Mouse (Mus musculus) CH12.LX (cell line): ENCODE data around the gene Myh13. TPM values are rescaled to one million over a fixed set of nuclear protein-coding genes. Genes with fewer than 3 reads are reported as not detected.

ENCODE experiments used
- DNase-seq: peaks from one replicate; pipeline ENCODE4 v3.0.0-alpha.2; 2013; ENCODE audit errors: extremely low read depth
- H3K27ac ChIP-seq: 2 replicates; pipeline ENCODE4 v1.5.1; 2012; ENCODE audit warnings: low read depth, mild to moderate bottlenecking, control low read depth, moderate library complexity; ENCODE audit not compliant: insufficient read depth
- H3K27me3 ChIP-seq: replicated peaks from 2 replicates; pipeline ENCODE3; 2012; ENCODE audit warnings: inconsistent platforms
- H3K36me3 ChIP-seq, 2 experiments: replicated peaks in 1 of 2; 2 replicates each; pipeline versions ENCODE3 to v1.6.1; 2012; ENCODE audit warnings: inconsistent platforms in 1 of 2, low read length in 1 of 2, mild to moderate bottlenecking in 1 of 2, mixed read lengths in 1 of 2, moderate library complexity in 1 of 2; ENCODE audit not compliant: control insufficient read depth in 1 of 2, insufficient read depth in 1 of 2
- H3K4me1 ChIP-seq, 2 experiments: 2 replicates each; pipeline ENCODE4 v1.6.1; 2012; ENCODE audit warnings: inconsistent platforms in 1 of 2, moderate library complexity in 1 of 2; ENCODE audit not compliant: insufficient read depth in 2 of 2, control insufficient read depth in 1 of 2
- H3K4me2 ChIP-seq: 2 replicates; pipeline ENCODE4 v1.6.1; 2012; ENCODE audit warnings: low read depth, mild to moderate bottlenecking, control low read depth; ENCODE audit not compliant: poor library complexity, insufficient read depth, severe bottlenecking
- H3K4me3 ChIP-seq, 3 experiments: fragments of 150-350 bp in 1 of 3; sonication (generic) in 1 of 3; replicated peaks in 1 of 3; 2 replicates each; pipeline versions ENCODE3 to v1.5.1; 2011 to 2012; ENCODE audit warnings: low read depth in 2 of 3, low read length in 2 of 3, mild to moderate bottlenecking in 2 of 3, moderate library complexity in 2 of 3, control low read depth in 1 of 3, improper control_type of control experiment in 1 of 3, inconsistent platforms in 1 of 3, mixed read lengths in 1 of 3; ENCODE audit not compliant: poor library complexity in 1 of 3
- H3K79me2 ChIP-seq: replicated peaks from 2 replicates; pipeline ENCODE4 v1.6.1; 2012; ENCODE audit warnings: mild to moderate bottlenecking, moderate library complexity; ENCODE audit not compliant: control insufficient read depth, poor library complexity, insufficient read depth, severe bottlenecking; ENCODE audit errors: extremely low read depth
- H3K9ac ChIP-seq: 2 replicates; pipeline ENCODE4 v1.6.1; 2012; ENCODE audit warnings: low read depth, mild to moderate bottlenecking, control low read depth, moderate library complexity; ENCODE audit not compliant: insufficient read depth
- H3K9me3 ChIP-seq: replicated peaks from 2 replicates; pipeline ENCODE3; 2012; ENCODE audit warnings: low read length, inconsistent platforms, mixed read lengths
- CHD1 ChIP-seq: IDR thresholded peaks from 2 replicates; pipeline ENCODE4 v1.6.1; 2012; ENCODE audit warnings: low read depth, low read length, improper control_type of control experiment, inconsistent platforms
- CHD2 ChIP-seq: IDR thresholded peaks from 2 replicates; pipeline ENCODE4 v1.6.1; 2011; ENCODE audit warnings: low read length, improper control_type of control experiment
- CTCF ChIP-seq, 2 experiments: IDR thresholded peaks in 1 of 2; conservative IDR thresholded peaks in 1 of 2; 2 replicates each; pipeline ENCODE4 v1.5.1; 2011 to 2012; ENCODE audit warnings: low read depth in 2 of 2, low read length in 2 of 2, improper control_type of control experiment in 1 of 2, inconsistent platforms in 1 of 2, mild to moderate bottlenecking in 1 of 2, moderate library complexity in 1 of 2
- E2F4 ChIP-seq: IDR thresholded peaks from 2 replicates; pipeline ENCODE4 v1.6.1; 2011; ENCODE audit warnings: low read depth, low read length, improper control_type of control experiment; ENCODE audit not compliant: insufficient replicate concordance
- ELF1 ChIP-seq: IDR thresholded peaks from 2 replicates; pipeline ENCODE4 v1.6.1; 2014; ENCODE audit warnings: low read depth, mild to moderate bottlenecking, inconsistent platforms, low read length, improper control_type of control experiment
- EP300 ChIP-seq: IDR thresholded peaks from 2 replicates; pipeline ENCODE4 v1.6.1; 2011; ENCODE audit warnings: low read length, improper control_type of control experiment
- ETS1 ChIP-seq: conservative IDR thresholded peaks from 2 replicates; pipeline ENCODE4 v1.6.1; 2012; ENCODE audit warnings: low read depth, mild to moderate bottlenecking, inconsistent platforms, low read length, improper control_type of control experiment, moderate library complexity
- HCFC1 ChIP-seq: IDR thresholded peaks from 2 replicates; pipeline ENCODE4 v1.6.1; 2012; ENCODE audit warnings: low read depth, mild to moderate bottlenecking, inconsistent platforms, low read length, improper control_type of control experiment
- IRF4 ChIP-seq: IDR thresholded peaks from 2 replicates; pipeline ENCODE4 v1.6.1; 2014; ENCODE audit warnings: low read depth, mild to moderate bottlenecking, inconsistent platforms, low read length, improper control_type of control experiment
- JUN ChIP-seq: IDR thresholded peaks from 2 replicates; pipeline ENCODE4 v1.6.1; 2011; ENCODE audit warnings: low read depth, mild to moderate bottlenecking, low read length, improper control_type of control experiment, moderate library complexity; ENCODE audit not compliant: insufficient read depth
- JUND ChIP-seq: conservative IDR thresholded peaks from 2 replicates; pipeline ENCODE4 v1.6.1; 2011; ENCODE audit warnings: low read depth, low read length, improper control_type of control experiment
- MAX ChIP-seq: IDR thresholded peaks from 2 replicates; pipeline ENCODE4 v1.6.1; 2011; ENCODE audit warnings: low read length, improper control_type of control experiment
- MAZ ChIP-seq: IDR thresholded peaks from 2 replicates; pipeline ENCODE4 v1.6.1; 2012; ENCODE audit warnings: low read depth, mild to moderate bottlenecking, inconsistent platforms, low read length, improper control_type of control experiment, moderate library complexity
- MEF2A ChIP-seq: IDR thresholded peaks from 2 replicates; pipeline ENCODE4 v1.6.1; 2014; ENCODE audit warnings: low read depth, mild to moderate bottlenecking, inconsistent platforms, low read length, improper control_type of control experiment, borderline replicate concordance
- MXI1 ChIP-seq: IDR thresholded peaks from 2 replicates; pipeline ENCODE4 v1.6.1; 2011; ENCODE audit warnings: mild to moderate bottlenecking, low read depth, low read length, improper control_type of control experiment
- NELFE ChIP-seq: IDR thresholded peaks from 2 replicates; pipeline ENCODE4 v1.6.1; 2011; ENCODE audit warnings: low read depth, low read length, improper control_type of control experiment
- NRF1 ChIP-seq: IDR thresholded peaks from 2 replicates; pipeline ENCODE4 v1.6.1; 2014; ENCODE audit warnings: low read depth, mild to moderate bottlenecking, inconsistent platforms, low read length, improper control_type of control experiment, moderate library complexity
- PAX5 ChIP-seq: IDR thresholded peaks from 2 replicates; pipeline ENCODE4 v1.6.1; 2012; ENCODE audit warnings: low read length, inconsistent platforms, mixed read lengths
- POLR2A ChIP-seq: IDR thresholded peaks from 2 replicates; pipeline ENCODE4 v1.6.1; 2011; ENCODE audit warnings: low read depth, mild to moderate bottlenecking, improper control_type of control experiment, low read length
- RAD21 ChIP-seq: IDR thresholded peaks from 2 replicates; pipeline ENCODE4 v1.6.1; 2011; ENCODE audit warnings: low read depth, mild to moderate bottlenecking, low read length, improper control_type of control experiment, moderate library complexity
- SIN3A ChIP-seq: IDR thresholded peaks from 2 replicates; pipeline ENCODE4 v1.6.1; 2012; ENCODE audit warnings: low read length, improper control_type of control experiment, inconsistent platforms
- SMC3 ChIP-seq: IDR thresholded peaks from 2 replicates; pipeline ENCODE4 v1.6.1; 2011; ENCODE audit warnings: low read depth, low read length, improper control_type of control experiment
- TCF12 ChIP-seq: IDR thresholded peaks from 2 replicates; pipeline ENCODE4 v1.6.1; 2014; ENCODE audit warnings: low read depth, mild to moderate bottlenecking, inconsistent platforms, low read length, improper control_type of control experiment
- USF2 ChIP-seq: conservative IDR thresholded peaks from 2 replicates; pipeline ENCODE4 v1.6.1; 2011; ENCODE audit warnings: low read depth, low read length, improper control_type of control experiment
- ZC3H11A ChIP-seq: IDR thresholded peaks from 2 replicates; pipeline ENCODE4 v1.6.1; 2012; ENCODE audit warnings: low read depth, mild to moderate bottlenecking, inconsistent platforms, low read length, improper control_type of control experiment
- ZMIZ1 ChIP-seq: IDR thresholded peaks from 2 replicates; pipeline ENCODE4 v1.6.1; 2012; ENCODE audit warnings: low read depth, mild to moderate bottlenecking, inconsistent platforms, low read length, improper control_type of control experiment
- dilution Hi-C: fragments of 300-500 bp; cut with MboI; formaldehyde crosslinking; loops from 2 replicates; pipeline ENCODE4 v1.14.3; 2020; ENCODE audit warnings: low sequenced_read_pairs; ENCODE audit not compliant: extremely low pct_unique_long_range_greater_than_20kb, extremely low pct_ligation_motif_present
- in situ Hi-C: fragments of 300-500 bp; cut with MboI; formaldehyde crosslinking; loops from 3 replicates; pipeline ENCODE4 v1.14.3; 2019; ENCODE audit warnings: low sequenced_read_pairs, low pct_ligation_motif_present, low pct_unique_long_range_greater_than_20kb, mixed read lengths
- polyA plus RNA-seq: library from polyadenylated mRNA; unstranded; fragments of >175 nt; gene quantifications from 2 replicates; pipeline ENCODE4 v1.2.1, GENCODE M21; 2012; ENCODE audit warnings: low read depth; ENCODE audit not compliant: insufficient read length
- total RNA-seq, 2 experiments: library from RNA; depleted of rRNA; stranded (reverse); fragments of 300-350 nt in 1 of 2; fragments of >200 nt in 1 of 2; gene quantifications; 2 replicates each; pipeline ENCODE4 v1.2.3; 2012 to 2014

Myh13 gene
- total and polyA plus RNA-seq, 3 experiments, result 1.1 to 2.4 (median 2.1) TPM

DNA sequence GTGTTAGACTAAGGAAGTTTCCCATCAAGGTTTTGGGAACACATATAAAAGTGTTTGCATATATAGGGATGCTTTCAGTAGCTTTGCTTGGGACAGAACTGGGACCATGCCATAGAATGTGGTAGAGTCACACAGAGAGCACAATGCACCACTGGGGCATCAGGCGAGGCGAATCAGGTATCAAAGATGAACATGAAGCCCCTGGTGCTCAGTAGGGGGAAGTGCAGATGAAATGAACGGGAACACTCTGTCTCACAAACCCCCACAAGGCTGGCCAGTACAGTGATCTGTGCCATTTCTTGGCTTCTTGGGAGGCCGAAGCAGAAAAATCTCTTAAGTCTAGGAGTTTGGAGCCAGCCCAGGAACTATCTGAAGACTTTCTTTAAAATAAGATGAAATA, 31.6 kb downstream of the Myh13 start:
- no peaks in the 10 kb centered on the region for H3K9me3 ChIP-seq
- peaks cover under 1% of the 10 kb centered on the region for H3K27me3 ChIP-seq
- H3K4me2 ChIP-seq, result no peak overlapping the region
- TF ChIP-seq JUND, result no peak
- TF ChIP-seq EP300, result no peak
- TF ChIP-seq PAX5, result no peak
- TF ChIP-seq MAZ, result no peak
- TF ChIP-seq RAD21, result peak; percentile 26
- no peak for TF ChIP-seq POLR2A
- TF ChIP-seq NRF1, result no peak
- TF ChIP-seq MAX, result no peak
- no peak for TF ChIP-seq MEF2A
- TF ChIP-seq MXI1, result no peak
- no peak for TF ChIP-seq ELF1
- TF ChIP-seq ZMIZ1, result no peak
- no peak for TF ChIP-seq ETS1
- TF ChIP-seq E2F4, result no peak
- no peak for TF ChIP-seq SIN3A
- TF ChIP-seq IRF4, result no peak
- TF ChIP-seq CTCF (conservative IDR thresholded peaks at IDR 0.05 in 1 of 2, IDR thresholded peaks at IDR 0.05 in 1 of 2; ENCODE audit: low read depth in 2 of 2, low read length in 2 of 2), result peak in 1 of 2 experiments; percentile 62; a peak in 3 of 4 replicates
- TF ChIP-seq JUN, result no peak
- no peak for TF ChIP-seq USF2
- TF ChIP-seq CHD2, result no peak
- no peak for TF ChIP-seq TCF12
- TF ChIP-seq SMC3, result peak; percentile 51
- no peak for TF ChIP-seq CHD1
- TF ChIP-seq HCFC1, result no peak
- no peak for TF ChIP-seq ZC3H11A
- no peak for TF ChIP-seq NELFE
- no peak overlapping the region for H3K27ac ChIP-seq
- H3K9ac ChIP-seq, result no peak overlapping the region
- peaks cover 0 to 2% of the 10 kb centered on the region in 2 experiments; a peak in 2 of 4 replicates for H3K4me1 ChIP-seq
- no peaks in the 10 kb centered on the region for H3K79me2 ChIP-seq
- H3K36me3 ChIP-seq, result no peaks in the 10 kb centered on the region
- DNase-seq, result peak; percentile 49
- in situ Hi-C loops (loop anchor here (5.0 kb wide), 2 partner anchors 101 to 241 kb away; no protein-coding TSS in a partner anchor), dilution Hi-C loops (no loop called here)
- H3K4me3 ChIP-seq, result no peak overlapping the region
